Mouse (Mus musculus) CH12.LX (cell line): Measurements from ENCODE around the gene Il6st.

ENCODE experiments used
- CTCF ChIP-seq, 2 experiments: IDR thresholded peaks in 1 of 2; conservative IDR thresholded peaks in 1 of 2; 2 replicates each; pipeline ENCODE4 v1.5.1; 2011 to 2012; ENCODE audit warnings: low read depth in 2 of 2, low read length in 2 of 2, improper control_type of control experiment in 1 of 2, inconsistent platforms in 1 of 2, mild to moderate bottlenecking in 1 of 2, moderate library complexity in 1 of 2
- MXI1 ChIP-seq: IDR thresholded peaks from 2 replicates; pipeline ENCODE4 v1.6.1; 2011; ENCODE audit warnings: mild to moderate bottlenecking, low read depth, low read length, improper control_type of control experiment
- POLR2A ChIP-seq: IDR thresholded peaks from 2 replicates; pipeline ENCODE4 v1.6.1; 2011; ENCODE audit warnings: low read depth, mild to moderate bottlenecking, improper control_type of control experiment, low read length
- TBP ChIP-seq: conservative IDR thresholded peaks from 2 replicates; pipeline ENCODE4 v1.6.1; 2011; ENCODE audit warnings: low read depth, low read length, improper control_type of control experiment
- UBTF ChIP-seq: IDR thresholded peaks from 2 replicates; pipeline ENCODE4 v1.6.1; 2012; ENCODE audit warnings: low read depth, mild to moderate bottlenecking, inconsistent platforms, low read length, improper control_type of control experiment, moderate library complexity

DNA sequence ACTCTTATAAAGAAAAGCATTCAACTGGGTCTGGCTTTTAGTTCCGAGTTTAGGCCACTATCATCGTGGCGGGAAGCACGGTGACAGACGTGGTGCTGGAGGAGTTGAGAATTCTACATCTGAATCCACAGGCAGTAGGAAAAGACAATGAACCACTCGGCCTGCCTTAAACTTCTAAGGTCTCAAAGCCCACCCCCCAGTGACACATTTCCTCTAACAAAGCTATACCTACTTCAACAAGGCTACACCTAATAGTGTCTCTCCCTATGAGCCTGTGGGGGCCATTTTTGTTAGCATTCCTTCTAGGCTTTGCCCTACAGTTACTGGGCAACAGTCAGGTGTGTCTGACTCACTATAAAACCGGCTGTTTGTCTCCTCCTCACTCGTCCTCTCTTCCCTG is 23.2 kb upstream of the Il6st start:
- no peak for TF ChIP-seq POLR2A
- no peak for TF ChIP-seq UBTF
- no peak for TF ChIP-seq CTCF (conservative IDR thresholded peaks at IDR 0.05 in 1 of 2, IDR thresholded peaks at IDR 0.05 in 1 of 2; ENCODE audit: low read depth in 2 of 2, low read length in 2 of 2)
- TF ChIP-seq TBP, result no peak
- no peak for TF ChIP-seq MXI1
